In the genomic region with DNA sequence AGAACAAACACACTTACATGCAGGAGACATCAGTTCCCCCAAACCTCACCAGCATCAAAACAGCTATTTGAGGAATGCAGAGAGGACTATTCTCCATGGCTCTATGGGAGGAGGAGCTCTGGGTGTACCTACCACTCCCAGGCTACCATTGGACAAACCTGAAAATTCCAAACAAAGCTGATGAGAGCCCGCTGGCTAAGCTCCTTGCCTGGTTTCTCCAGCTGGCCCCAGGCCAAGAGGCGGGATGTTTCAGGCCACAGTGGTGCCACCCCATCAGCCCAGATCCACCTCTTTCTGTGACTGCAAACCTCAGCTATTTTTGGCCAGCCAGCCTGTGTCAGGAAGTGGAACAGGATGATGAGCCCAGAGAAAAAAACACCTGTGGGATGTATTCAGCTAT, we compare ENCODE assay signal across 8 mouse cellular contexts. TPM values are rescaled to one million over a fixed set of nuclear protein-coding genes. Genes with fewer than 3 reads are reported as not detected.
DNase-seq lines count a peak whose midpoint lies in the region; ATAC-seq and TF ChIP-seq lines count a peak whose summit lies in the region.

No protein-coding gene starts in this region.

- peak; percentile 15 for ATAC-seq in intestine, embryonic 14.5 days (replicated peaks; ENCODE audit: low FRiP score, low TSS enrichment, low read depth)
- ATAC-seq in intestine, postnatal 0 days: no peak

- H3K27ac ChIP-seq in intestine, embryonic 14.5 days (ENCODE audit: low read depth): no peak overlapping the region
- no peak overlapping the region for H3K27ac ChIP-seq in intestine, postnatal 0 days (ENCODE audit: low read depth, low read length)

- no peak overlapping the region for H3K4me3 ChIP-seq in intestine, embryonic 14.5 days (ENCODE audit: low read depth, low read length)
- H3K4me3 ChIP-seq in intestine, postnatal 0 days (ENCODE audit: low read depth, low read length): no peak overlapping the region

- TF ChIP-seq CTCF in intestine, postnatal 0 days (IDR thresholded peaks at IDR 0.05; ENCODE audit: low read depth): no peak

- no peaks in the 10 kb centered on the region for H3K27me3 ChIP-seq in intestine, embryonic 14.5 days (replicated peaks; ENCODE audit: control insufficient read depth, insufficient read depth, low read length)
- no peaks in the 10 kb centered on the region for H3K27me3 ChIP-seq in intestine, postnatal 0 days (replicated peaks; ENCODE audit: control insufficient read depth, insufficient read depth, low read length)

- no peak overlapping the region for H3K9ac ChIP-seq in intestine, embryonic 14.5 days (ENCODE audit: low read length)
- H3K9ac ChIP-seq in intestine, postnatal 0 days (ENCODE audit: low read depth, low read length): no peak overlapping the region

- no peaks in the 10 kb centered on the region for H3K36me3 ChIP-seq in intestine, embryonic 14.5 days (ENCODE audit: control insufficient read depth, insufficient read depth, low read length)
- no peaks in the 10 kb centered on the region for H3K36me3 ChIP-seq in intestine, postnatal 0 days (ENCODE audit: control insufficient read depth, insufficient read depth)

- H3K4me1 ChIP-seq in intestine, embryonic 14.5 days (replicated peaks; ENCODE audit: control insufficient read depth, insufficient read depth, low read length): peaks cover 15% of the 10 kb centered on the region
- H3K4me1 ChIP-seq in intestine, postnatal 0 days (replicated peaks; ENCODE audit: control insufficient read depth, insufficient read depth, low read length): peaks cover 21% of the 10 kb centered on the region

- 20% methylated on average over 2 of the region's 2 CpGs for WGBS in intestine, embryonic 14.5 days
- 16% methylated on average over 2 of the region's 2 CpGs for WGBS in intestine, postnatal 0 days

- no peak overlapping the region for H3K4me2 ChIP-seq in intestine, embryonic 14.5 days (ENCODE audit: low read length)
- H3K4me2 ChIP-seq in intestine, postnatal 0 days (replicated peaks; ENCODE audit: low read depth): no peak overlapping the region

- no peaks in the 10 kb centered on the region for H3K9me3 ChIP-seq in intestine, embryonic 14.5 days (ENCODE audit: control insufficient read depth, low read length)
- H3K9me3 ChIP-seq in intestine, postnatal 0 days (ENCODE audit: control insufficient read depth): no peaks in the 10 kb centered on the region

- no peak for DNase-seq in intestine, embryonic 14.5 days (ENCODE audit: low spot score)
- peak; percentile 22 for DNase-seq in WW6 (ENCODE audit: low read depth, low spot score)
- peak; percentile 77 for DNase-seq in gastrocnemius, postnatal 10 days
- DNase-seq in kidney, adult 18-20 months: peak; percentile 83
- DNase-seq in lung, postnatal 4 days: peak; percentile 84 to 92
- no peak for DNase-seq in layer of hippocampus, postnatal 14 days (ENCODE audit: low spot score in 2 of 2)
- no peak for DNase-seq in cerebellum, adult 8-10 months

RNA-seq across cellular contexts. Expression of a gene that starts 33.0 kb away (rescaled TPM):
- polyA plus RNA-seq in intestine, embryonic 14.5 days (2014; fragmentation: Nextera tagmentation; extraction: Ambion mirVana): 119 and 158 TPM in 2 replicates
- polyA plus RNA-seq in intestine, postnatal 0 days (2015; fragmentation: Nextera tagmentation; extraction: Ambion mirVana): 100 and 102 TPM in 2 replicates
- total RNA-seq in gastrocnemius, postnatal 10 days (2021): 10 to 100 TPM; 20.6 to 21.3 TPM
- 10 to 100 TPM; 74.8 to 80.9 TPM for total RNA-seq in layer of hippocampus, postnatal 14 days (2021)

Comparison
In these comparisons a context has a peak if more than half of its experiments do, and no peak if none do; other contexts are left out.
1. DNase-seq: peak in WW6 (single experiment), gastrocnemius, postnatal 10 days (single experiment), kidney, adult 18-20 months (single experiment) and lung, postnatal 4 days (2 of 2); none in intestine, embryonic 14.5 days (single experiment), layer of hippocampus, postnatal 14 days (0 of 2) and cerebellum, adult 8-10 months (single experiment).